Mouse (Mus musculus) testis, adult 2 months (tissue): ENCODE results near the gene Get4.

Source experiments
- CTCF ChIP-seq: fragments of 200-500 bp; IDR thresholded peaks from 2 replicates; pipeline ENCODE4 v1.5.1; 2012; ENCODE audit warnings: low read depth, mild to moderate bottlenecking, inconsistent platforms, low read length, moderate library complexity; ENCODE audit not compliant: control insufficient read depth, insufficient read depth, insufficient replicate concordance
- POLR2A ChIP-seq: fragments of 200-500 bp; IDR thresholded peaks from 2 replicates; pipeline ENCODE4 v1.6.1; 2012; ENCODE audit warnings: low read depth, mild to moderate bottlenecking, inconsistent platforms, low read length, moderate library complexity; ENCODE audit not compliant: control insufficient read depth

- TF ChIP-seq POLR2A (no peak), CTCF (no peak)
Observed at GRCm38 (mm10) chr5:139261403-139261802, 9.3 kb downstream of the Get4 start.
